Comparison of ENCODE assay signal across 10 mouse cellular contexts in genomic region chr19:5108271-5108575, GRCm38 (mm10). TPM values are rescaled to one million over a fixed set of nuclear protein-coding genes. Genes with fewer than 3 reads are reported as not detected.
DNase-seq lines count a peak whose midpoint lies in the region; ATAC-seq and TF ChIP-seq lines count a peak whose summit lies in the region.
"Had no signal": no experiment of that assay in that cellular context is flagged by ENCODE, and none has a peak within 500 bp of the region (broad histone marks: within the 10 kb centered on the region; RNA-seq: fewer than 3 reads in every experiment).

No protein-coding gene starts in this region.

- H3K27me3 ChIP-seq in forebrain, postnatal 0 days (ENCODE audit: insufficient read depth, low read length), result no peaks in the 10 kb centered on the region
- no peaks in the 10 kb centered on the region for H3K27me3 ChIP-seq in forebrain, embryonic 13.5 days
- no peaks in the 10 kb centered on the region for H3K27me3 ChIP-seq in Patski
- H3K27me3 ChIP-seq in intestine, embryonic 15.5 days (replicated peaks), result no peaks in the 10 kb centered on the region
- H3K27me3 ChIP-seq in lung, embryonic 15.5 days, result no peaks in the 10 kb centered on the region
- no peaks in the 10 kb centered on the region for H3K27me3 ChIP-seq in forebrain, embryonic 16.5 days (replicated peaks; ENCODE audit: control insufficient read depth, insufficient read depth, low read length)
- H3K27me3 ChIP-seq: CH12.LX had no signal

- peaks cover 10% of the 10 kb centered on the region for H3K4me1 ChIP-seq in forebrain, postnatal 0 days (ENCODE audit: insufficient read depth)
- H3K4me1 ChIP-seq in forebrain, embryonic 13.5 days, result peaks cover 21% of the 10 kb centered on the region
- H3K4me1 ChIP-seq in intestine, embryonic 15.5 days (replicated peaks), result peaks cover 19% of the 10 kb centered on the region
- peaks cover 35% of the 10 kb centered on the region for H3K4me1 ChIP-seq in lung, embryonic 15.5 days
- H3K4me1 ChIP-seq in forebrain, embryonic 16.5 days (replicated peaks; ENCODE audit: control insufficient read depth, insufficient read depth, low read length), result peaks cover 14% of the 10 kb centered on the region

- no peak overlapping the region for H3K4me2 ChIP-seq in forebrain, postnatal 0 days (ENCODE audit: low read depth)
- no peak overlapping the region for H3K4me2 ChIP-seq in forebrain, embryonic 13.5 days
- H3K4me2 ChIP-seq in intestine, embryonic 15.5 days (replicated peaks), result no peak overlapping the region; the same call in 1 of the 2 replicates
- no peak overlapping the region for H3K4me2 ChIP-seq in lung, embryonic 15.5 days
- no peak overlapping the region for H3K4me2 ChIP-seq in forebrain, embryonic 16.5 days (ENCODE audit: low read length)

- WGBS in forebrain, postnatal 0 days, result 31% methylated on average over 5 of the region's 5 CpGs
- 32% methylated on average over 5 of the region's 5 CpGs for WGBS in forebrain, embryonic 13.5 days
- WGBS in intestine, embryonic 15.5 days, result 15% methylated on average over 5 of the region's 5 CpGs
- 29% methylated on average over 5 of the region's 5 CpGs for WGBS in lung, embryonic 15.5 days
- 30% methylated on average over 5 of the region's 5 CpGs for WGBS in forebrain, embryonic 16.5 days

- peak; percentile 51 for TF ChIP-seq CTCF in forebrain, postnatal 0 days (IDR thresholded peaks at IDR 0.05; ENCODE audit: low read depth)
- no peak for TF ChIP-seq CTCF in Patski (IDR thresholded peaks at IDR 0.05)

- no peak overlapping the region for H3K4me3 ChIP-seq in forebrain, postnatal 0 days (ENCODE audit: low read depth, low read length)
- no peak overlapping the region for H3K4me3 ChIP-seq in forebrain, embryonic 13.5 days
- H3K4me3 ChIP-seq in intestine, embryonic 15.5 days (replicated peaks), result no peak overlapping the region
- no peak overlapping the region for H3K4me3 ChIP-seq in lung, embryonic 15.5 days
- H3K4me3 ChIP-seq in forebrain, embryonic 16.5 days (replicated peaks; ENCODE audit: low read length), result no peak overlapping the region

- DNase-seq in forebrain, postnatal 0 days, result no peak
- DNase-seq in Patski (ENCODE audit: low read depth, low spot score), result no peak
- no peak for DNase-seq in spleen, postnatal 10 days (ENCODE audit: low spot score in 2 of 2)
- DNase-seq in spleen, postnatal 14 days (ENCODE audit: low spot score in 2 of 2), result no peak

- H3K9ac ChIP-seq in forebrain, postnatal 0 days, result no peak overlapping the region
- H3K9ac ChIP-seq in forebrain, embryonic 13.5 days, result no peak overlapping the region
- H3K9ac ChIP-seq in intestine, embryonic 15.5 days, result peak overlapping the region; percentile 4; the same call in 1 of the 2 replicates
- H3K9ac ChIP-seq in lung, embryonic 15.5 days, result no peak overlapping the region
- H3K9ac ChIP-seq in forebrain, embryonic 16.5 days (replicated peaks; ENCODE audit: low read depth, low read length), result no peak overlapping the region

- POLR2A ChIA-PET in Patski (lab: Charles Lee), result no interaction called here

- H3K27ac ChIP-seq in forebrain, postnatal 0 days (ENCODE audit: low read depth, low read length), result no peak overlapping the region
- no peak overlapping the region for H3K27ac ChIP-seq in forebrain, embryonic 13.5 days
- peak overlapping the region; percentile 29 for H3K27ac ChIP-seq in intestine, embryonic 15.5 days
- peak overlapping the region; percentile 59 for H3K27ac ChIP-seq in lung, embryonic 15.5 days
- no peak overlapping the region for H3K27ac ChIP-seq in forebrain, embryonic 16.5 days (ENCODE audit: low read length)
- H3K27ac ChIP-seq: macrophage had no signal

- CTCF ChIA-PET in Patski (lab: Charles Lee), result interaction anchor here (1.2 to 2.1 kb wide), 5 partner anchors 8 to 31 kb away, joined by 4 to 6 read pairs (median 5); partner anchors contain the start of genes Klc2 and Yif1a

- no peaks in the 10 kb centered on the region for H3K9me3 ChIP-seq in forebrain, postnatal 0 days (ENCODE audit: low read length)
- no peaks in the 10 kb centered on the region for H3K9me3 ChIP-seq in forebrain, embryonic 13.5 days (replicated peaks)
- H3K9me3 ChIP-seq in intestine, embryonic 15.5 days, result no peaks in the 10 kb centered on the region
- H3K9me3 ChIP-seq in lung, embryonic 15.5 days, result no peaks in the 10 kb centered on the region
- no peaks in the 10 kb centered on the region for H3K9me3 ChIP-seq in forebrain, embryonic 16.5 days (ENCODE audit: control insufficient read depth, low read length)

- in situ Hi-C loops in Patski (cut with MboI; ENCODE audit: low pct_unique_long_range_greater_than_20kb), result no loop called here

- peaks cover 70% of the 10 kb centered on the region for H3K36me3 ChIP-seq in forebrain, postnatal 0 days (ENCODE audit: insufficient read depth)
- peaks cover 72% of the 10 kb centered on the region for H3K36me3 ChIP-seq in forebrain, embryonic 13.5 days (ENCODE audit: poor library complexity, severe bottlenecking)
- H3K36me3 ChIP-seq in intestine, embryonic 15.5 days, result peaks cover 36% of the 10 kb centered on the region
- peaks cover 32% of the 10 kb centered on the region for H3K36me3 ChIP-seq in lung, embryonic 15.5 days
- peaks cover 31% of the 10 kb centered on the region for H3K36me3 ChIP-seq in forebrain, embryonic 16.5 days (ENCODE audit: control insufficient read depth, insufficient read depth)

- ATAC-seq in forebrain, postnatal 0 days, result no peak
- ATAC-seq in forebrain, embryonic 13.5 days, result no peak
- peak; percentile 53 for ATAC-seq in Patski
- peak; percentile 44 for ATAC-seq in intestine, embryonic 15.5 days
- no peak for ATAC-seq in lung, embryonic 15.5 days (ENCODE audit: borderline replicate concordance, extremely low read depth, low FRiP score, low TSS enrichment)
- no peak for ATAC-seq in forebrain, embryonic 16.5 days

RNA-seq across cellular contexts. Expression of gene Rab1b, which starts 1.4 kb away (rescaled TPM):
- total RNA-seq in forebrain, postnatal 0 days (2014; rRNA removed), result 219 and 231 TPM in 2 replicates
- 249 and 288 TPM in 2 replicates for polyA plus RNA-seq in forebrain, postnatal 0 days (2015; fragmentation: Nextera tagmentation; extraction: Ambion mirVana)
- 235 and 252 TPM in 2 replicates for polyA plus RNA-seq in forebrain, embryonic 13.5 days (2015; fragmentation: Nextera tagmentation; extraction: Ambion mirVana)
- polyA plus RNA-seq in Patski (2021), result 237 TPM
- 216 and 223 TPM in 2 replicates for polyA plus RNA-seq in intestine, embryonic 15.5 days (2015; fragmentation: Nextera tagmentation; extraction: Ambion mirVana)
- polyA plus RNA-seq in lung, embryonic 15.5 days (2015; fragmentation: Nextera tagmentation; extraction: Ambion mirVana), result 288 and 294 TPM in 2 replicates
- 239 and 241 TPM in 2 replicates for polyA plus RNA-seq in forebrain, embryonic 16.5 days (2015; fragmentation: Nextera tagmentation; extraction: Ambion mirVana)

RNA-seq across cellular contexts. Expression of gene Cnih2, which starts 9.9 kb away (rescaled TPM):
- 567 and 663 TPM in 2 replicates for total RNA-seq in forebrain, postnatal 0 days (2014; rRNA removed)
- 563 and 604 TPM in 2 replicates for polyA plus RNA-seq in forebrain, postnatal 0 days (2015; fragmentation: Nextera tagmentation; extraction: Ambion mirVana)
- polyA plus RNA-seq in forebrain, embryonic 13.5 days (2015; fragmentation: Nextera tagmentation; extraction: Ambion mirVana), result 208 and 212 TPM in 2 replicates
- 2.5 TPM for polyA plus RNA-seq in Patski (2021)
- 12.7 and 13.4 TPM in 2 replicates for polyA plus RNA-seq in intestine, embryonic 15.5 days (2015; fragmentation: Nextera tagmentation; extraction: Ambion mirVana)
- 8.6 and 9.0 TPM in 2 replicates for polyA plus RNA-seq in lung, embryonic 15.5 days (2015; fragmentation: Nextera tagmentation; extraction: Ambion mirVana)
- polyA plus RNA-seq in forebrain, embryonic 16.5 days (2015; fragmentation: Nextera tagmentation; extraction: Ambion mirVana), result 297 and 347 TPM in 2 replicates
- polyA plus RNA-seq: macrophage had no signal

RNA-seq across cellular contexts. Expression of gene Klc2, which starts 10.1 kb away (rescaled TPM):
- 138 and 146 TPM in 2 replicates for total RNA-seq in forebrain, postnatal 0 days (2014; rRNA removed)
- 54.5 and 58.6 TPM in 2 replicates for polyA plus RNA-seq in forebrain, postnatal 0 days (2015; fragmentation: Nextera tagmentation; extraction: Ambion mirVana)
- polyA plus RNA-seq in forebrain, embryonic 13.5 days (2015; fragmentation: Nextera tagmentation; extraction: Ambion mirVana), result 41.1 and 43.6 TPM in 2 replicates
- polyA plus RNA-seq in Patski (2021), result 84.0 TPM
- polyA plus RNA-seq in intestine, embryonic 15.5 days (2015; fragmentation: Nextera tagmentation; extraction: Ambion mirVana), result 12.1 and 16.6 TPM in 2 replicates
- polyA plus RNA-seq in lung, embryonic 15.5 days (2015; fragmentation: Nextera tagmentation; extraction: Ambion mirVana), result 16.2 and 19.4 TPM in 2 replicates
- polyA plus RNA-seq in forebrain, embryonic 16.5 days (2015; fragmentation: Nextera tagmentation; extraction: Ambion mirVana), result 48.1 and 55.5 TPM in 2 replicates

RNA-seq across cellular contexts. Expression of gene Yif1a, which starts 19.9 kb away (rescaled TPM):
- total RNA-seq in forebrain, postnatal 0 days (2014; rRNA removed), result 44.6 and 54.9 TPM in 2 replicates
- 50.5 and 59.9 TPM in 2 replicates for polyA plus RNA-seq in forebrain, postnatal 0 days (2015; fragmentation: Nextera tagmentation; extraction: Ambion mirVana)
- 62.4 and 71.4 TPM in 2 replicates for polyA plus RNA-seq in forebrain, embryonic 13.5 days (2015; fragmentation: Nextera tagmentation; extraction: Ambion mirVana)
- polyA plus RNA-seq in Patski (2021), result 68.6 TPM
- polyA plus RNA-seq in intestine, embryonic 15.5 days (2015; fragmentation: Nextera tagmentation; extraction: Ambion mirVana), result 109 and 126 TPM in 2 replicates
- polyA plus RNA-seq in lung, embryonic 15.5 days (2015; fragmentation: Nextera tagmentation; extraction: Ambion mirVana), result 94.5 and 96.8 TPM in 2 replicates
- 54.0 and 56.0 TPM in 2 replicates for polyA plus RNA-seq in forebrain, embryonic 16.5 days (2015; fragmentation: Nextera tagmentation; extraction: Ambion mirVana)

RNA-seq across cellular contexts. Expression of gene Tmem151a, which starts 22.9 kb away (rescaled TPM):
- total RNA-seq in forebrain, postnatal 0 days (2014; rRNA removed), result 22.6 and 37.0 TPM in 2 replicates
- 40.6 and 46.2 TPM in 2 replicates for polyA plus RNA-seq in forebrain, postnatal 0 days (2015; fragmentation: Nextera tagmentation; extraction: Ambion mirVana)
- polyA plus RNA-seq in forebrain, embryonic 13.5 days (2015; fragmentation: Nextera tagmentation; extraction: Ambion mirVana), result 2.3 and 2.8 TPM in 2 replicates
- 0.39 TPM for polyA plus RNA-seq in Patski (2021)
- 5.6 and 6.5 TPM in 2 replicates for polyA plus RNA-seq in intestine, embryonic 15.5 days (2015; fragmentation: Nextera tagmentation; extraction: Ambion mirVana)
- polyA plus RNA-seq in lung, embryonic 15.5 days (2015; fragmentation: Nextera tagmentation; extraction: Ambion mirVana), result 3.4 and 4.6 TPM in 2 replicates
- 8.0 and 15.8 TPM in 2 replicates for polyA plus RNA-seq in forebrain, embryonic 16.5 days (2015; fragmentation: Nextera tagmentation; extraction: Ambion mirVana)
- total RNA-seq: CH12.LX had no signal

Comparison
In these comparisons a context has a peak if more than half of its experiments do, and no peak if none do; other contexts are left out.
1. ATAC-seq: peak in Patski (single experiment) and intestine, embryonic 15.5 days (single experiment); none in forebrain, postnatal 0 days (single experiment), forebrain, embryonic 13.5 days (single experiment), lung, embryonic 15.5 days (single experiment) and forebrain, embryonic 16.5 days (single experiment).
2. H3K27ac ChIP-seq: peak in intestine, embryonic 15.5 days (single experiment) and lung, embryonic 15.5 days (single experiment); none in forebrain, postnatal 0 days (single experiment), forebrain, embryonic 13.5 days (single experiment) and forebrain, embryonic 16.5 days (single experiment).
3. RNA of gene Cnih2, which starts 9.9 kb away (polyA plus RNA-seq): 563 to 604 TPM in forebrain, postnatal 0 days, 297 to 347 TPM in forebrain, embryonic 16.5 days and 208 to 212 TPM in forebrain, embryonic 13.5 days; 12.7 to 13.4 TPM in intestine, embryonic 15.5 days, 8.6 to 9.0 TPM in lung, embryonic 15.5 days and 2.5 TPM in Patski (single experiment); every median in the first group is over 10 times any median in the second.